Mouse (Mus musculus) liver, adult (tissue): Measurements from ENCODE around the gene Maea.

Experiments
- GATA4 ChIP-seq: IDR thresholded peaks from 2 replicates; pipeline ENCODE4 v1.6.1; 2014; ENCODE audit warnings: mild to moderate bottlenecking, low read length; ENCODE audit not compliant: insufficient replicate concordance

The Maea gene

DNA sequence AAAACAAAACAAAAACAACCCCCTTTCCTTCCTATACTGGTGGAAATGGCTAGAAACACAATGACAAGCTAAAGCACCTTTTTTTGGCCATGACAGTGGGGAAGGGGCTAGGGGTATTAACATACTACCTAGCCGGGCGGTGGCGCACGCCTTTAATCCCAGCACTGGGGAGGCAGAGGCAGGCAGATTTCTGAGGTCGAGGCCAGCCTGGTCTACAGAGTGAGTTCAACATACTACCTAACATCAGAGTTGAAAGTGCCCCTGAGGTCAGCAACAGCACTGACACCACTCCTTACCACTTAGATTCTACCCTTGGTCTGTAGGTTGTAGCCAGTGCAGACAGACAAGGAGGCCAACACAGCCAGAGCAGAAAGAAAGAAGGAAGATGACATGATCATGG is 13.9 kb downstream of the Maea start:
- TF ChIP-seq GATA4: no peak

GRCm38 (mm10) chr5:33349706-33350105 is 14.4 kb downstream of the Maea start:
- no peak for TF ChIP-seq GATA4

DNA sequence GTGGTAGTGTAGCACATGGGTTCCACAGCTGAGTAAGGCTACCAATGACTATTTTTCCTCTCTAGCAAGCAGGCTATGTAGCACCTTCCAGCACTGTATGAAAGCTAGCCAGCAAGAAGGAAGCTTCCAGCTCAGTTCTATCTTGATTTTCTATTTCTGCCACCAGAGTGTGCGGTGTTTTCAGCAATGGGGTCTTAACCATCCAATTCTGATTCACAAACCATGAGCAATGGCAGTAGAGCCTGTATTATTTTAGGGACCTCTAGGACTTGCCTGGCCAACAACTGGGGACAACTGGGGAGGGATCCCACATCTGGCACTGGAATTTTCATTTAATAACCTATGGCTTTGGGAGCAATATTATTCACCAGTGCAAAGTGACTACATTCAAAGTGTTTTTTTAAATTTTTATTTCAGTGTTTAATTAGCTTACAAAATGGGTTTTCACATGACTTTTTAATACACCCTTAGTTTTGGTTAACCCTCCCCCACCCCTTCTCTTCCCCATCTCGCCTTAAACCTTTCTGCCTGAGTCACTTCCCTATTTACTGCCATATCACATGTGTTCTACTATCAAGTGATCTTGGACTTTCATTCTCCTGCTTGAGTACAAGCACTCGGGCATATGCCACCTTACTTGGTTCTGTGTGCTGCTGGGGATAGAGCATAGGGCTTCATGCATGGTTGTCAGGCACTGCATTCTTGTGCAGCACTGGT is 16.4 kb downstream of the Maea start:
- no peak for TF ChIP-seq GATA4

DNA sequence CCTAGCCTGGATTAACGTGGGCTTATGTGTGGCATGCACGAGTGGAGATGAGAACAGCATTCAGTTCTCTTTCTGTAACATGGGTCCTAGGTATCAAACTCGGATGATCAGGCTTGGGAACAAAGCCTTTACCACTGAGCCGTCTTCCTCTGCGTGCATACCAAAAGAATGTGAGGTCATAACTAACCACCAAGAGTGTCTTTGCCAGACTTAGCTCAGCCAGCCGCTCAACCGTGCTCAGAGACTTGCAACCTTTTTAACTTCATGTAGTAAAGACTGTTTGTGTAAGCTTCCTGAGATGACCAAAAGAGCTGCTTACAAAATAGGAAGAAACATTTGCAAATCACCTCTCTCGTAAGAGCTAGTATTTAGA is 16.9 kb downstream of the Maea start:
- TF ChIP-seq GATA4: no peak

DNA sequence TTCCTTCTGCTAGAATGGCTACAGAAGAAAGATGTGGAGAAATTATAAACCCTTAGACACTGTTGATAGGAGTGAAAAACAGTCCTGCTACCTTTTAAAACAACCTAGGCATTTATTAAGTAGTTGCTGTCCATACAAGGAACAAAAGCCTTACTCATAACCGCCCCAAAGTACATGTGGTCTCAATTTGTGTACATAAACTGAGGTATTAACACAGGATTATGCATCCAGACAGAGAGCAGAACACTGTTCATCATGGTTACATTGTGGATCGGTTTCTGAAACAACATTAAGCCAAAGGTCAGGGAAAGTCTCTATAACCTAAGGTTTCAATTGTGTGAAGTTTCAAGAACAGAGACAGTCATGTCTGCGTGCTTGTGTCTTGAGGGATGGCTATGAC is 17.7 kb downstream of the Maea start:
- TF ChIP-seq GATA4: no peak

DNA sequence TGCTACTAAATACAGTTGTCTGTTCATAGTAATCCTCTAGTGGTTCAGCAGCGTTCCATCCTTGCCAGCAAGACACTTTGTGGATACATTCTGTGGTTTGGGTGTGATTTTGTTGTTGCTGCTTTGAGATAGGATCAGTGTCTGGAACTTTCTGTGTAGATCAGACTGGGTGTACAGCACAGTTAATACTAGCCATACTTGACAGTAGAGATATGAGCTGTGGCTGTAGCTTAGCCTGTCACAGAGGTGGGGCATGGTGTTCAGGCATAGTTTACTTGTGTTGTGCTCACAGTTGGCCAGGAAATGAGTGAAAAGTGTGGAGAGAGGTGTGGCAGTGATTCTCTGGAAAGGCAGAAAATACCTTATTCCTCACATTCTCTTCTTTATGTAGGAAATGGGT is 22.2 kb downstream of the Maea start:
- no peak for TF ChIP-seq GATA4

DNA sequence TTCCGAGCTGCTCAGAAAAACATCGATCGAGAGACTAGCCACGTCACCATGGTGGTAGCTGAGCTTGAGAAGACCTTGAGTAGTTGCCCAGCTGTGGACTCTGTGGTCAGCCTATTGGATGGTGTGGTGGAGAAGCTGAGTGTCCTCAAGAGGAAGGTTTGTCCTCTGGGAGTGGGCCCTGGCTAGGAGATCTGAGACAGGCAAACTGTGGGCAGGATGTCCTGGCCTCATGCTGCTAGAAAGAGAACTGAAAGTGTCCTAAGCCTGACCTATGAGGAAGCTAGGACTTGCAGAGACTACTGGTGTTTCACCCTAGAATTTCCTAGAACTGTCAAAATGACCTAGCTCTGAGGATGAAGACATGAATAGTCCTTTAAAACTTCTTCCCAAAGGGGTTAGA is 23.2 kb downstream of the Maea start:
- TF ChIP-seq GATA4: no peak

GRCm38 (mm10) chr5:33363263-33363662 is 28.0 kb downstream of the Maea start:
- TF ChIP-seq GATA4: no peak

GRCm38 (mm10) chr5:33368651-33369050 is 33.3 kb downstream of the Maea start:
- no peak for TF ChIP-seq GATA4

- TF ChIP-seq GATA4: no peak
Observed at GRCm38 (mm10) chr5:33371137-33371536, 35.8 kb downstream of the Maea start.

DNA sequence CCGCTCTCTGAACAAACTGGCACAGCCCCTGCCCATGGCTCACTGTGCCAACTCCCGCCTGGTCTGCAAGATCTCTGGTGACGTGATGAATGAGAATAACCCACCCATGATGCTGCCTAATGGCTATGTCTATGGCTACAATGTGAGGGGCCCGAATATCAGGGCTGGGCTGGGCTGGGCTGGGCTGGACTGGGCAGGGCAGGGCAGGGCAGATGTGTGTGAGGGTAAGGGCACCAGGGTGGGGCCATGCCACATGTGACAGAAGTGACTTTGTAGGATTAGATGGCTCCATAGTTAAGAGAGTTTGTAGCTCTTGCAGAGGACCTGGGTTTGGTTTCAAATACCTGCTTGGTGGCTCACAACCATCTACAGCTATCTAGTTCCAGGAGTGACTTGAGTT is 36.4 kb downstream of the Maea start:
- TF ChIP-seq GATA4: no peak

GRCm38 (mm10) chr5:33372331-33373038 is 37.2 kb downstream of the Maea start:
- TF ChIP-seq GATA4: no peak

DNA sequence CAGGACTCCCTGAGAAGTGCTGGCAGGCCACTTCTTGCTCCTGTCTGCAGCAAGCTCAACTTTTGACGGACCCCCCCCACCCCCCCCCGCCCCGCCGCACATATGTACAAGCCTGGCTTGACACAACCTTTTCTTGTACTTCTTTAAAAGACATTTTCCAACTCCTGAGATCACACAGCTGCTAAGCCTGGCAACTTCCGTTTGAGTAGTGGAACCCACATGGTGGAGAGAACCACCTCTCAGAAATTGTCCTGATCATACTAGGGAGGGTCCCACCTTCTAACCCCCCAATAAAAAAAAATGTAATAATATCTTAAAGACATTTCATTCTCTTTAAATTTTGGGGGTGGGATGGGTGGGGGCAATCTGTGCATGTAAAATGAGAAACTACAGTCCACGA is 41.9 kb downstream of the Maea start:
- TF ChIP-seq GATA4: no peak

GRCm38 (mm10) chr5:33377801-33378301 is 42.5 kb downstream of the Maea start:
- no peak for TF ChIP-seq GATA4

GRCm38 (mm10) chr5:33378302-33378854 is 43.1 kb downstream of the Maea start, which contains the start of gene Uvssa:
Gene Uvssa (plus strand): TSS chr5:33378549.
- peak; percentile 12; the same call in 1 of the 2 replicates for TF ChIP-seq GATA4

DNA sequence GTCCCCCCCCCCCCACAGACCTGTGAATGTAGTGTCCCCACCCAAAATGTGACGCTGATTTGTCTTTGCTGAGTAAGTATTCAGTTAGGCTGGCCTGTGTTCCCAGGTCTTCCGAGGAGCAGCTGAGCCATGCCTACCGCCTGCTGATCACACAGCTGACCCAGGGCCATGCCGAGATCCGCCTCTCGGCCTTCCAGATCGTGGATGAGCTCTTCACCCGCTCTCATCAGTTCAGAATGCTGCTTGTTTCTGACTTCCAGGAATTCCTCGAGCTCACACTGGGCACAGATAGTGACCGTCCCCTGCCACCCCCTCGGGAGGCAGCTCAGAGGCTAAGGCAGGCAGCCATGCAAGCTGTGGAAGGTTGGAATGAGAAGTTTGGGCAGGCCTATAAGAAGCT is 52.2 kb downstream of the Maea start:
- no peak for TF ChIP-seq GATA4
